Mouse (Mus musculus) inflammation-experienced regulatory T-cells (primary cell): ENCODE data around the gene Pxmp2. TPM values are rescaled to one million over a fixed set of nuclear protein-coding genes. Genes with fewer than 3 reads are reported as not detected.

Source experiments
- polyA plus RNA-seq, 2 experiments: library from polyadenylated mRNA; unstranded; fragments of 100-300 nt; shearing (Covaris generic); gene quantifications; one replicate each; pipeline ENCODE4 v1.2.1; 2017

Gene Pxmp2
- polyA plus RNA-seq = 1 to 10 TPM; 2.8 to 4.2 TPM

GRCm38 (mm10) chr5:110285770-110286445 lies at the start of gene Pxmp2, which contains the start of gene Pole:
TSS of gene Pxmp2 (minus strand) at chr5:110286186.
TSS of gene Pole (plus strand) at chr5:110286306.

GRCm38 (mm10) chr5:110269141-110270101 lies 16.6 kb downstream of the Pxmp2 start, which contains the start of gene Pgam5:
TSS of gene Pgam5 (minus strand) at chr5:110269913.

GRCm38 (mm10) chr5:110230780-110231461 lies 55.1 kb downstream of the Pxmp2 start, which contains the start of gene Ankle2:
TSS of gene Ankle2 (plus strand) at chr5:110231004.

Other genes with a start within 250 kb of the Pxmp2 start
- 10 to 100 TPM; 10.9 to 11.1 TPM for gene Gm17655, start 213.7 kb downstream of the Pxmp2 start, polyA plus RNA-seq
- 1 to 10 TPM; 1.7 to 2.1 TPM for gene Gm35315, start 191.8 kb downstream of the Pxmp2 start, polyA plus RNA-seq
- 1 to 10 TPM; 2.1 to 2.6 TPM for gene Plcxd1, start 186.2 kb downstream of the Pxmp2 start, polyA plus RNA-seq
- 10 to 100 TPM; 57.5 to 92.5 TPM for gene Gtpbp6, start 178.0 kb downstream of the Pxmp2 start, polyA plus RNA-seq
- gene Zfp605, start 176.1 kb downstream of the Pxmp2 start, polyA plus RNA-seq = 1 to 10 TPM; 2.8 to 4.0 TPM
- 10 to 100 TPM; 63.1 to 78.6 TPM for gene Chfr, start 150.3 kb downstream of the Pxmp2 start, polyA plus RNA-seq
- gene Golga3, start 109.5 kb downstream of the Pxmp2 start, polyA plus RNA-seq = 10 to 100 TPM; 30.3 to 30.8 TPM
- 10 to 100 TPM; 52.2 to 60.1 TPM for gene Ankle2, start 55.2 kb downstream of the Pxmp2 start, polyA plus RNA-seq
- gene Pgam5, start 16.3 kb downstream of the Pxmp2 start, polyA plus RNA-seq = 10 to 100 TPM; 53.2 to 69.8 TPM
- gene Pole, start 120 bp upstream of the Pxmp2 start, polyA plus RNA-seq = 1 to 10 TPM; 3.2 to 3.9 TPM
- gene P2rx2, start 57.0 kb upstream of the Pxmp2 start, polyA plus RNA-seq = not detected
- gene Lrcol1, start 58.5 kb upstream of the Pxmp2 start, polyA plus RNA-seq = under 1 TPM; 0.31 to 0.58 TPM
- 10 to 100 TPM; 36.8 to 42.6 TPM for gene Fbrsl1, start 162.3 kb upstream of the Pxmp2 start, polyA plus RNA-seq